Mouse (Mus musculus) liver, embryonic 16.5 days (tissue): ENCODE measurements around the gene Gm595. TPM values are rescaled to one million over a fixed set of nuclear protein-coding genes. Genes with fewer than 3 reads are reported as not detected.

ENCODE experiments used
- polyA plus RNA-seq: library from polyadenylated mRNA; unstranded; fragments of >200 nt; fragmentation: Nextera tagmentation; extraction: Ambion mirVana; gene quantifications from 2 replicates; pipeline ENCODE4 v1.2.1, GENCODE M21; 2015

Gm595 gene
- polyA plus RNA-seq, 1 experiment from 2014 or later, result not detected

Other genes starting within 250 kb of the Gm595 start
- gene Gpr119, start 203.2 kb downstream of the Gm595 start, polyA plus RNA-seq, result not detected in 2 replicates
- 10.0 and 11.1 TPM in 2 replicates for gene Rbmx2, start 182.7 kb downstream of the Gm595 start, polyA plus RNA-seq